Mouse (Mus musculus): Measurements from ENCODE around the gene Tcea2. TPM values are rescaled to one million over a fixed set of nuclear protein-coding genes. Genes with fewer than 3 reads are reported as not detected.

Tcea2 gene
- 20.7 and 21.2 TPM in 2 replicates for polyA plus RNA-seq (2014; fragmentation: Nextera tagmentation; extraction: Ambion mirVana)

DNA sequence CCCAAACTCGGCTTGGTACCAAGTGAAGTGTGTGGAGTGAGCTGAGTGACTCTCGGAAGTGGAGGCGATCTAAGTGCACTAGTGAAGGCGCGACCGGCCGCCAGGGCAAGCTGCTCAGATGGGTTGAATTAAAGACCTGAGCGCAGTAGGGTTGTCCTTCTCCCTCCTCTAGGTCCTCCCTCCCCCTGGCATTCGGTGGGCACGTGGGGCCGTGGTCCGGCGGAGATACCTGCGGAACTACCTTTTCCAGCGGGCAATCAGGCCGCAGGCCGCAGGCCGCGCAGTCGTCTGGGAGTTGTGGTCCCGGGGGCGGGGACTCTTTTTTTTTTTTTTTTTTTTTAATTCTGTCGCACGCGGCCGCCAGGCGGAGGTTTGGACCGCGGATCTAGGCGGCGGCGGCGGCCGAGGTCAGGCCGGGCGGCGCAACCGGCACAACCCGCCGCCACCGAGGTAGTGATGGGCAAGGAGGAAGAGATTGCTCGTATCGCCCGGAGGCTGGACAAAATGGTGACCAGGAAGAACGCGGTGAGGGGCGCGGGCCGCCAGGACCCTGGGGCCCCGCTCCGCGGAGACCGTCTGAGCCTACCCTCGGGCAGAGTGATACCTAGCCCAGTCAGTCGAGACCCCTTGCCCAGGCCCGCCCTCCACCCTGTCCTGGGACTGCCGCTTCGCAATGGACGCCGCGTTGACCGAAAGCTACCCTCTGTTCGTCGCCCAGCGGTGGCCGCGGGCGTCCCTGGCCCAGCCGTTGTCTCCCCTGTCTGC is at the start of gene Tcea2:
Tcea2 (plus strand) TSS at position 360 of the 765 bp plus-strand sequence.
- Histone ChIP-seq H3K4me2 (replicated peaks; ENCODE audit: low read depth, low read length) (peak within 1 kb of the TSS; percentile 95), H3K9me3 (ENCODE audit: control insufficient read depth, low read length) (no peaks in the 10 kb centered on the region), H3K27ac (ENCODE audit: low read depth, low read length) (no peak within 1 kb of the TSS), H3K4me3 (ENCODE audit: low read depth, low read length) (peak within 1 kb of the TSS; percentile 64), H3K4me1 (replicated peaks; ENCODE audit: control insufficient read depth, insufficient read depth, low read length) (peaks cover 7% of the 10 kb centered on the region), H3K9ac (ENCODE audit: low read depth, low read length) (peak within 1 kb of the TSS; percentile 82), H3K27me3 (ENCODE audit: control insufficient read depth, insufficient read depth, low read length) (no peaks in the 10 kb centered on the region), H3K36me3 (ENCODE audit: control insufficient read depth, insufficient read depth, low read length) (no peaks in the 10 kb centered on the region)
- peak; percentile 69 for ATAC-seq (ENCODE audit: low FRiP score)
- WGBS = under 1% methylated on average over 69 of the region's 69 CpGs
- peak; percentile 76 for DNase-seq (ENCODE audit: low spot score)

- Histone ChIP-seq H3K4me1 (replicated peaks; ENCODE audit: control insufficient read depth, insufficient read depth, low read length) (no peaks in the 10 kb centered on the region), H3K4me3 (ENCODE audit: low read depth, low read length) (no peak overlapping the region), H3K27ac (ENCODE audit: low read depth, low read length) (no peak overlapping the region), H3K9ac (ENCODE audit: low read depth, low read length) (no peak overlapping the region), H3K27me3 (ENCODE audit: control insufficient read depth, insufficient read depth, low read length) (no peaks in the 10 kb centered on the region), H3K36me3 (ENCODE audit: control insufficient read depth, insufficient read depth, low read length) (peaks cover 13% of the 10 kb centered on the region; the same call in 1 of the 2 replicates), H3K9me3 (ENCODE audit: control insufficient read depth, low read length) (no peaks in the 10 kb centered on the region), H3K4me2 (replicated peaks; ENCODE audit: low read depth, low read length) (no peak overlapping the region)
- WGBS = 94% methylated on average over 6 of the region's 6 CpGs
- ATAC-seq (ENCODE audit: low FRiP score) (no peak), DNase-seq (ENCODE audit: low spot score) (no peak)
Measured at GRCm38 (mm10) chr2:181632624-181633023, 47.5 kb upstream of the Tcea2 start.

DNA sequence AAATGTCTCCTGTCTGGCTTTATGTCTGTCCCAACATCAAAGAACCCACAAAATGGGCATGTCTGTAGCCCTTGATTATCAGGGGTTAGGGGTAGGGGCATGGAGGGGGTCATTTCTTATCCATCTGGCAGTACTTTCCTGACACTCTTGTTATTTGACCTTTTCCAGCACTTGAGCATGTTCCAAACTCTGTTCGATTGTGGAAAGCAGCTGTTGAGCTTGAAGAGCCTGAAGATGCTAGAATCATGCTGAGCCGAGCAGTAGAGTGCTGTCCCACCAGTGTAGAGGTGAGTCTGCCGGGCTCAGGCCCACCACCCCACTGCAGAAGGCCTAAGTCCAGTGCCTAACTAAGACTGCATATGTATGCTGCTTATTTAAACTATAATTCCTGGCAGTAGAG is 44.2 kb upstream of the Tcea2 start:
- Histone ChIP-seq H3K9me3 (ENCODE audit: control insufficient read depth, low read length) (no peaks in the 10 kb centered on the region), H3K4me1 (replicated peaks; ENCODE audit: control insufficient read depth, insufficient read depth, low read length) (no peaks in the 10 kb centered on the region), H3K4me2 (replicated peaks; ENCODE audit: low read depth, low read length) (no peak overlapping the region), H3K9ac (ENCODE audit: low read depth, low read length) (no peak overlapping the region), H3K4me3 (ENCODE audit: low read depth, low read length) (no peak overlapping the region), H3K36me3 (ENCODE audit: control insufficient read depth, insufficient read depth, low read length) (peaks cover 14% of the 10 kb centered on the region; the same call in 1 of the 2 replicates), H3K27ac (ENCODE audit: low read depth, low read length) (no peak overlapping the region), H3K27me3 (ENCODE audit: control insufficient read depth, insufficient read depth, low read length) (no peaks in the 10 kb centered on the region)
- DNase-seq (ENCODE audit: low spot score) (no peak), ATAC-seq (ENCODE audit: low FRiP score) (no peak)
- WGBS = 93% methylated on average over 3 of the region's 3 CpGs

DNA sequence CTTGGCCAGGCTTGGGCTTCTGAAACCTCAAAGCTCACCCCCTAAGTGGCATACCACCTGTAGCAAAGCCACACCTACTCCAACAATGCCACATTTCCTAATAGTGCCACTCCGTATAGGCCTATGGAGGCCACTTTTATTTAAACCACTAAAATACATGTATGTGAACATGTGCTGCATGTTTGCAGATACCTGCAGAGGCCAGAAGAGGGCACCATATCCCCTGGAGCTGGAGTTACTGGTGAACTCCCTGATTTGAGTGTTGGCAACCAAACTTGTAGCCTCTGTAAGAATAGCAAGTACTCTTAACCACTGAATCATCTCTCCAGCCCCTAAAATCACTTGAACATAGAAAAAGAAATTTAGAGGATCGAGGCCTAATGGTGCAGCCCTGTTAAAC is 35.7 kb upstream of the Tcea2 start:
- no peaks in the 10 kb centered on the region for H3K4me1 ChIP-seq (replicated peaks; ENCODE audit: control insufficient read depth, insufficient read depth, low read length)
- no peak overlapping the region for H3K4me2 ChIP-seq (replicated peaks; ENCODE audit: low read depth, low read length)
- H3K27me3 ChIP-seq (ENCODE audit: control insufficient read depth, insufficient read depth, low read length) = no peaks in the 10 kb centered on the region
- no peak overlapping the region for H3K9ac ChIP-seq (ENCODE audit: low read depth, low read length)
- peaks cover 6% of the 10 kb centered on the region; the same call in 1 of the 2 replicates for H3K36me3 ChIP-seq (ENCODE audit: control insufficient read depth, insufficient read depth, low read length)
- no peak for ATAC-seq (ENCODE audit: low FRiP score)
- 84% methylated on average over 2 of the region's 2 CpGs for WGBS
- no peak overlapping the region for H3K27ac ChIP-seq (ENCODE audit: low read depth, low read length)
- no peak overlapping the region for H3K4me3 ChIP-seq (ENCODE audit: low read depth, low read length)
- peak; percentile 58 for DNase-seq (ENCODE audit: low spot score)
- H3K9me3 ChIP-seq (ENCODE audit: control insufficient read depth, low read length) = no peaks in the 10 kb centered on the region

GRCm38 (mm10) chr2:181645666-181646065 is 34.4 kb upstream of the Tcea2 start:
- DNase-seq (ENCODE audit: low spot score) = no peak
- 90% methylated on average over 3 of the region's 3 CpGs for WGBS
- H3K27ac ChIP-seq (ENCODE audit: low read depth, low read length) = no peak overlapping the region

GRCm38 (mm10) chr2:181646626-181647472 is 33.3 kb upstream of the Tcea2 start:
- no peak for DNase-seq (ENCODE audit: low spot score)
- no peak overlapping the region for H3K4me3 ChIP-seq (ENCODE audit: low read depth, low read length)
- H3K4me1 ChIP-seq (replicated peaks; ENCODE audit: control insufficient read depth, insufficient read depth, low read length) = no peaks in the 10 kb centered on the region
- H3K9me3 ChIP-seq (ENCODE audit: control insufficient read depth, low read length) = no peaks in the 10 kb centered on the region
- ATAC-seq (ENCODE audit: low FRiP score) = no peak
- no peaks in the 10 kb centered on the region for H3K27me3 ChIP-seq (ENCODE audit: control insufficient read depth, insufficient read depth, low read length)
- H3K4me2 ChIP-seq (replicated peaks; ENCODE audit: low read depth, low read length) = no peak overlapping the region
- H3K27ac ChIP-seq (ENCODE audit: low read depth, low read length) = no peak overlapping the region
- H3K9ac ChIP-seq (ENCODE audit: low read depth, low read length) = no peak overlapping the region
- 91% methylated on average over 6 of the region's 6 CpGs for WGBS
- peaks cover 6% of the 10 kb centered on the region; the same call in 1 of the 2 replicates for H3K36me3 ChIP-seq (ENCODE audit: control insufficient read depth, insufficient read depth, low read length)

More at GRCm38 (mm10) chr2:181645666-181646065, 34.4 kb upstream of the Tcea2 start:
- Histone ChIP-seq H3K4me2 (replicated peaks; ENCODE audit: low read depth, low read length) (no peak overlapping the region), H3K36me3 (ENCODE audit: control insufficient read depth, insufficient read depth, low read length) (peaks cover 6% of the 10 kb centered on the region; the same call in 1 of the 2 replicates), H3K27me3 (ENCODE audit: control insufficient read depth, insufficient read depth, low read length) (no peaks in the 10 kb centered on the region), H3K9ac (ENCODE audit: low read depth, low read length) (no peak overlapping the region), H3K9me3 (ENCODE audit: control insufficient read depth, low read length) (no peaks in the 10 kb centered on the region), H3K4me1 (replicated peaks; ENCODE audit: control insufficient read depth, insufficient read depth, low read length) (no peaks in the 10 kb centered on the region), H3K4me3 (ENCODE audit: low read depth, low read length) (no peak overlapping the region)
- ATAC-seq (ENCODE audit: low FRiP score) = no peak

- 91% methylated on average over 10 of the region's 10 CpGs for WGBS
- no peaks in the 10 kb centered on the region for H3K27me3 ChIP-seq (ENCODE audit: control insufficient read depth, insufficient read depth, low read length)
- no peak for ATAC-seq (ENCODE audit: low FRiP score)
- no peaks in the 10 kb centered on the region for H3K4me1 ChIP-seq (replicated peaks; ENCODE audit: control insufficient read depth, insufficient read depth, low read length)
- peaks cover 4% of the 10 kb centered on the region; the same call in 1 of the 2 replicates for H3K36me3 ChIP-seq (ENCODE audit: control insufficient read depth, insufficient read depth, low read length)
- no peak overlapping the region for H3K9ac ChIP-seq (ENCODE audit: low read depth, low read length)
- no peak overlapping the region for H3K4me2 ChIP-seq (replicated peaks; ENCODE audit: low read depth, low read length)
- no peak for DNase-seq (ENCODE audit: low spot score)
- no peak overlapping the region for H3K27ac ChIP-seq (ENCODE audit: low read depth, low read length)
- H3K9me3 ChIP-seq (ENCODE audit: control insufficient read depth, low read length) = no peaks in the 10 kb centered on the region
- H3K4me3 ChIP-seq (ENCODE audit: low read depth, low read length) = no peak overlapping the region
Measured at GRCm38 (mm10) chr2:181648926-181649325, 31.2 kb upstream of the Tcea2 start.

- no peaks in the 10 kb centered on the region for H3K27me3 ChIP-seq (ENCODE audit: control insufficient read depth, insufficient read depth, low read length)
- H3K27ac ChIP-seq (ENCODE audit: low read depth, low read length) = no peak overlapping the region
- no peak overlapping the region for H3K4me3 ChIP-seq (ENCODE audit: low read depth, low read length)
- H3K9ac ChIP-seq (ENCODE audit: low read depth, low read length) = no peak overlapping the region
- no peaks in the 10 kb centered on the region for H3K9me3 ChIP-seq (ENCODE audit: control insufficient read depth, low read length)
- H3K36me3 ChIP-seq (ENCODE audit: control insufficient read depth, insufficient read depth, low read length) = peaks cover 4% of the 10 kb centered on the region; the same call in 1 of the 2 replicates
- ATAC-seq (ENCODE audit: low FRiP score) = no peak
- H3K4me1 ChIP-seq (replicated peaks; ENCODE audit: control insufficient read depth, insufficient read depth, low read length) = no peaks in the 10 kb centered on the region
- DNase-seq (ENCODE audit: low spot score) = no peak
- H3K4me2 ChIP-seq (replicated peaks; ENCODE audit: low read depth, low read length) = no peak overlapping the region
Measured at GRCm38 (mm10) chr2:181653065-181653464, 27.0 kb upstream of the Tcea2 start.
